Mouse (Mus musculus): ENCODE data around the gene H1f0.
"Not testable (repeated sequence)": the region's sequence is repeated elsewhere in the genome, so short reads cannot be mapped to it uniquely, and the experiment has no call there.

The H1f0 gene

GRCm38 (mm10) chr15:79003079-79003478 lies 25.2 kb upstream of the H1f0 start:
- no peak for DNase-seq (ENCODE audit: low spot score in 2 of 2)

- DNase-seq (ENCODE audit: low spot score in 2 of 2) = no peak
These were observed 22.7 kb upstream of the H1f0 start for GRCm38 (mm10) chr15:79005581-79005980.

GRCm38 (mm10) chr15:79006638-79007037 lies 21.6 kb upstream of the H1f0 start:
- no peak for DNase-seq (ENCODE audit: low spot score in 2 of 2)

- no peak for DNase-seq (ENCODE audit: low spot score in 2 of 2)
These were observed 21.2 kb upstream of the H1f0 start for GRCm38 (mm10) chr15:79007059-79007458.

- DNase-seq (ENCODE audit: low spot score in 2 of 2) = not testable (repeated sequence)
These were observed 20.4 kb upstream of the H1f0 start for GRCm38 (mm10) chr15:79007836-79008235.

- no peak for DNase-seq (ENCODE audit: low spot score in 2 of 2)
These were observed 18.5 kb upstream of the H1f0 start for GRCm38 (mm10) chr15:79009734-79010133.

- no peak for DNase-seq (ENCODE audit: low spot score in 2 of 2)
These were observed 16.7 kb upstream of the H1f0 start for GRCm38 (mm10) chr15:79011550-79011949.

- no peak for DNase-seq (ENCODE audit: low spot score in 2 of 2)
These were observed 14.9 kb upstream of the H1f0 start for GRCm38 (mm10) chr15:79013382-79013781.

GRCm38 (mm10) chr15:79018191-79018590 lies 10.1 kb upstream of the H1f0 start:
- DNase-seq (ENCODE audit: low spot score in 2 of 2) = no peak

GRCm38 (mm10) chr15:79018886-79019285 lies 9.4 kb upstream of the H1f0 start:
- DNase-seq (ENCODE audit: low spot score in 2 of 2) = no peak

- no peak for DNase-seq (ENCODE audit: low spot score in 2 of 2)
These were observed 5.5 kb upstream of the H1f0 start for GRCm38 (mm10) chr15:79022671-79023230.

- no peak for DNase-seq (ENCODE audit: low spot score in 2 of 2)
These were observed 4.9 kb upstream of the H1f0 start for GRCm38 (mm10) chr15:79023366-79023765.

- no peak for DNase-seq (ENCODE audit: low spot score in 2 of 2)
These were observed 2.5 kb upstream of the H1f0 start for GRCm38 (mm10) chr15:79025687-79026308.

GRCm38 (mm10) chr15:79026511-79027290 lies 1.5 kb upstream of the H1f0 start:
- no peak for DNase-seq (ENCODE audit: low spot score in 2 of 2)

GRCm38 (mm10) chr15:79027291-79028205 lies 702 bp upstream of the H1f0 start:
- peak in 1 of 2 experiments; percentile 37 for DNase-seq (ENCODE audit: low spot score in 2 of 2)

- no peak for DNase-seq (ENCODE audit: low spot score in 2 of 2)
These were observed 704 bp downstream of the H1f0 start for GRCm38 (mm10) chr15:79028823-79029484.

GRCm38 (mm10) chr15:79029519-79030241 lies 1.4 kb downstream of the H1f0 start:
- DNase-seq (ENCODE audit: low spot score in 2 of 2) = no peak

- DNase-seq (ENCODE audit: low spot score in 2 of 2) = peak in 1 of 2 experiments; percentile 69
These were observed 2.5 kb downstream of the H1f0 start for GRCm38 (mm10) chr15:79030551-79031435.

GRCm38 (mm10) chr15:79031908-79032307 lies 3.7 kb downstream of the H1f0 start:
- not testable (repeated sequence) for DNase-seq (ENCODE audit: low spot score in 2 of 2)

GRCm38 (mm10) chr15:79037913-79038328 lies 9.7 kb downstream of the H1f0 start:
- peak; percentile 72 to 89 for DNase-seq (ENCODE audit: low spot score in 2 of 2)

All from spleen, postnatal 10 days (tissue).